Mouse (Mus musculus) C2C12 (cell line): ENCODE measurements at regions not wholly inside any gene's neighbourhood (a gene's known extent, or its start where the extent isn't known, plus 50 kb on each side); places are given as distances from the start of the nearest gene placed in this dataset.

ENCODE experiments used
- H3K27me3 ChIP-seq: one replicate; pipeline ENCODE4 v1.6.1; 2011; ENCODE audit not compliant: control insufficient read depth, insufficient read depth, insufficient read length
- H3K36me3 ChIP-seq: one replicate; pipeline ENCODE4 v1.6.1; 2011; ENCODE audit not compliant: control insufficient read depth, insufficient read depth
- H3K4me3 ChIP-seq: one replicate; pipeline ENCODE4 v1.5.1; 2011; ENCODE audit warnings: mild to moderate bottlenecking, control low read depth; ENCODE audit not compliant: poor library complexity, insufficient read depth, severe bottlenecking
- H3K79me2 ChIP-seq: one replicate; pipeline ENCODE4 v1.6.1; 2011; ENCODE audit not compliant: control insufficient read depth, insufficient read depth
- H3K79me3 ChIP-seq: one replicate; pipeline ENCODE4 v1.6.1; 2011; ENCODE audit warnings: low read depth, control low read depth
- H3ac ChIP-seq: one replicate; pipeline ENCODE3; 2011; ENCODE audit warnings: low read depth; ENCODE audit not compliant: control insufficient read depth, insufficient read length
- CEBPB ChIP-seq: IDR thresholded peaks from one replicate; pipeline ENCODE4 v1.6.1; 2011; ENCODE audit warnings: low read depth, mild to moderate bottlenecking, control low read depth, moderate library complexity
- CTCF ChIP-seq: IDR thresholded peaks from one replicate; pipeline ENCODE4 v1.5.1; 2011; ENCODE audit not compliant: control insufficient read depth, insufficient read depth, insufficient read length
- FOSL1 ChIP-seq: IDR thresholded peaks from one replicate; pipeline ENCODE4 v1.8.0; 2011; ENCODE audit warnings: mild to moderate bottlenecking, low read length; ENCODE audit not compliant: poor library complexity, insufficient read depth, severe bottlenecking
- MAX ChIP-seq: IDR thresholded peaks from one replicate; pipeline ENCODE4 v1.6.1; 2011; ENCODE audit warnings: mild to moderate bottlenecking, control low read depth
- MYOD1 ChIP-seq: IDR thresholded peaks from one replicate; pipeline ENCODE4 v1.6.1; 2011; ENCODE audit warnings: low read depth; ENCODE audit not compliant: control insufficient read depth, insufficient read length
- MYOG ChIP-seq: IDR thresholded peaks from one replicate; pipeline ENCODE4 v1.6.1; 2011; ENCODE audit not compliant: control insufficient read depth, insufficient read length; ENCODE audit errors: extremely low read depth
- USF1 ChIP-seq: IDR thresholded peaks from one replicate; pipeline ENCODE4 v1.6.1; 2011; ENCODE audit warnings: low read depth, mild to moderate bottlenecking, control low read depth, moderate library complexity

- no peaks in the 10 kb centered on the region for H3K36me3 ChIP-seq
- no peaks in the 10 kb centered on the region for H3K79me2 ChIP-seq
- H3K79me3 ChIP-seq = no peaks in the 10 kb centered on the region
- no peak overlapping the region for H3K4me3 ChIP-seq
- H3K27me3 ChIP-seq = no peaks in the 10 kb centered on the region
- no peak for TF ChIP-seq MAX
- no peak for TF ChIP-seq MYOD1
- TF ChIP-seq CEBPB = no peak
- no peak for TF ChIP-seq USF1
- no peak for TF ChIP-seq FOSL1
- TF ChIP-seq CTCF = no peak
- TF ChIP-seq MYOG = no peak
- no peak overlapping the region for H3ac ChIP-seq
Observed at GRCm38 (mm10) chr12:7691996-7692395, 285.5 kb upstream of the Apob start.

DNA sequence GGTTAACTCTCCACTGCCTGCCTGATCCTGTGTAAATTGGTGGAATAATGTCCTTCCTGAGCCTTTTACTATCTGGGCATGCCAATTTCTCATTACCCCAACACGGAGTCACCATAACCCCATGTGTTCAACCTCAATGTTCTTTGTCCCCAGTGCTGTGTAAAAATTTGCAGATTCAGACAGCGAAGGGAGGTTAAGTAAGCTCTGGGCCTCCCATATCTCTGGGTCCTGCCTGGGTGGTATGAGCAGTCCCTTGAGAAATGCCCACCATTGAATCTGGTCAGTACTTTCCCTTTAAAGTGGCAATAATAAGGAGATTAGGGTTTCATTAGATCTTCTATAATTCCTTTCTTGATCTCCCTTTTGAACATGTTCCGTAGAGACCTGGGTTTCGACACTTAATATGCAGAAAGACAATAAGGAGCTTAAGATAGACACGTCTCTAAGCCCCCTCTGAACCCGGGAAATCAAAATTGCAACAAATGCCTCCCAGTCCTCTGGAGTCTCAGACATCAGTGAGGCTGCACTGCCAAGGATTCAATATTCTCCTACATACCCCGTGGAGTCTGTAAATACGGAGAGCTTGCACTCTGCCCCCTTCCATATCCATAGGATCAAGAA lies 279.0 kb upstream of the Apob start:
- H3K36me3 ChIP-seq = no peaks in the 10 kb centered on the region
- no peak overlapping the region for H3K4me3 ChIP-seq
- H3ac ChIP-seq = no peak overlapping the region
- TF ChIP-seq USF1 (no peak), MYOG (no peak)
- H3K79me2 ChIP-seq = no peaks in the 10 kb centered on the region
- H3K27me3 ChIP-seq = no peaks in the 10 kb centered on the region
- no peaks in the 10 kb centered on the region for H3K79me3 ChIP-seq

DNA sequence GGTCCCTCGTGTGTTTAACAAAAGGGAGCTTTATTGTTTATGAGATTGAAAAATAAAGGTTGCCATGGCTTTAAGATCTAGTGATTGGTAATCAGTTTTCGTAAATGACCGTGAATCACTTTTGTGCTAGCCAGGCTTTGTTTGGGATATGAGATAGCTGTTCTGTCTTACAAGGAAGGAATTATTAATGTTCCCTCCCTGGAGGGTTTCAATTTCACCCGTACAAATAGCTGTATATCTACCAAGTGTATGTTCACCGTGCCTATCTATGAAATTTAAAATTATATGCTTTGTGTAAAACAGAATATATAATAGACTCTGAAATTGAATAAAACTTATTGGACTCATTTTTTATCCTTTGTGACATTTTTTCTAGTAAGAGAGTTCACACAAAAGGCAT lies 268.3 kb upstream of the Apob start:
- Histone ChIP-seq H3K27me3 (no peaks in the 10 kb centered on the region), H3K79me2 (no peaks in the 10 kb centered on the region), H3K79me3 (no peaks in the 10 kb centered on the region), H3K36me3 (no peaks in the 10 kb centered on the region), H3K4me3 (no peak overlapping the region), H3ac (no peak overlapping the region)
- TF ChIP-seq FOSL1 = no peak
- no peak for TF ChIP-seq MAX
- TF ChIP-seq CEBPB = no peak

GRCm38 (mm10) chr12:7709872-7710271 lies 267.6 kb upstream of the Apob start:
- Histone ChIP-seq H3K4me3 (no peak overlapping the region), H3K79me2 (no peaks in the 10 kb centered on the region), H3ac (no peak overlapping the region), H3K79me3 (no peaks in the 10 kb centered on the region), H3K36me3 (no peaks in the 10 kb centered on the region), H3K27me3 (no peaks in the 10 kb centered on the region)
- TF ChIP-seq CEBPB (no peak), USF1 (no peak), MAX (no peak), MYOD1 (no peak), CTCF (no peak), FOSL1 (no peak), MYOG (no peak)

DNA sequence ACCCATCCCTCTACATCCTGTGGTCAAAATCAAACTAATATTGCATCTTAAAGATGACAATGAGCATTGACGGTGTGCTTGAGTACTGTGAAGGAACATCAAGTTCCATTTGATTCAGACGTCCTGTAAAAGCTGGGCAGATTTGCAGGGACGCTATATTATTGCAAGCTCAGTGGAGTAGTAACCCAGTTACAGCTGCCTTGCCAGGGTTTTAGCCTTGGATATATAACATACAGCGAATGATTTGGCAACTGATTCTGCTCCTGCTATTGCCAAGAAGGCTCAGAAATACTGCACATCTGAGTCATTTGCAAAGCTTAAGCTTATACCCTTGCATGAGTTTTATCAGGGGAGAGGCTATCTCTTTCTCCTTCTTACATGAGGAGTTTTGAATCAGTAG lies 262.4 kb upstream of the Apob start:
- Histone ChIP-seq H3K79me3 (no peaks in the 10 kb centered on the region), H3K27me3 (no peaks in the 10 kb centered on the region), H3K36me3 (no peaks in the 10 kb centered on the region), H3K4me3 (no peak overlapping the region), H3ac (no peak overlapping the region), H3K79me2 (no peaks in the 10 kb centered on the region)
- TF ChIP-seq FOSL1 (no peak), MYOD1 (no peak), MAX (no peak), USF1 (no peak), CTCF (no peak), MYOG (no peak), CEBPB (no peak)

DNA sequence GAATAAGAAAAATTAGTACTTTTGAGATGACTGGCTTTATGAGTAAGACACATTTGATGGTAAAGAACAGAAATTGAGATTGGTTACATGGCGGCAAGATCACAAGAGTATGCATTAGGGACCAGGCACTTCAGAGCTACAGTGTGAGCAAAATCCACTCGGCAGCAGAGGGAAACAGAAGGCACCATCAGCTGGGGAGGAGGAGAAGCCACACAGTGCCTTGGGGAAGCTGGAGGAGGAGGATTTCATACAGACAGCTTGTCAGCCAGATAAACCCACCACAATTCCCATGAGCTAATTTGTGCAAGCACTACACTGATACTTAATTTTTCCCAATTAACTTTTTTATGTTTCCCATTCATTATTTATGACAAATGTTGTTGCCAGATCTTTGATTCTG lies 258.9 kb upstream of the Apob start:
- no peak for TF ChIP-seq USF1
- TF ChIP-seq CTCF = no peak
- TF ChIP-seq MAX = no peak
- no peak for TF ChIP-seq MYOD1
- TF ChIP-seq FOSL1 = no peak
- TF ChIP-seq MYOG = no peak
- TF ChIP-seq CEBPB = no peak

More for the DNA sequence above, 258.9 kb upstream of the Apob start:
- H3K79me3 ChIP-seq = no peaks in the 10 kb centered on the region
- no peaks in the 10 kb centered on the region for H3K79me2 ChIP-seq
- no peak overlapping the region for H3K4me3 ChIP-seq
- no peak overlapping the region for H3ac ChIP-seq
- no peaks in the 10 kb centered on the region for H3K27me3 ChIP-seq
- H3K36me3 ChIP-seq = no peaks in the 10 kb centered on the region
